Mouse (Mus musculus): ENCODE measurements around the gene Olfr1094. TPM values are rescaled to one million over a fixed set of nuclear protein-coding genes. Genes with fewer than 3 reads are reported as not detected.

Gene Olfr1094
- total RNA-seq (2021), result not detected in 2 replicates
- long read RNA-seq, experiment 1, result 0 reads
- long read RNA-seq, experiment 2, result 0 reads

DNA sequence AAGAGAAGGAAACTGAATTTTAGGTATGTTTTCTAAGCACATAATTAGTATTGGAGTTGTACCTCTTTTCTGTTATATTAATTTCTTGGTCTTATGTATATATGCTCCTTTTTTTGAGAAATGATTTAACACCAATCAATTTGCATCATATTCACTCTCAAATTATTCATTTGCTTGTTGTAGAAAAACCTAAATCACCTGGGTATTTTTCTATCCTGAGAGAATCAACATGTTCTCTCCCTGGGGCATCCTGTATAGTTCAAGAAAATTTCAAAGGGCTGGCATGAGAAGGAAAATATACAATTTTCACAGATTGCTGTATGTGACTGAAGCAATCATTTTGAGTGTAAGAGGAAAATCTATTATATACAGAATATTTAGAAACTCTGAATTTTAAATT is at the start of gene Olfr1094:
Gene Olfr1094, plus strand, starts transcription at position 301 of the 400 bp plus-strand sequence.
- DNase-seq, result no peak

DNA sequence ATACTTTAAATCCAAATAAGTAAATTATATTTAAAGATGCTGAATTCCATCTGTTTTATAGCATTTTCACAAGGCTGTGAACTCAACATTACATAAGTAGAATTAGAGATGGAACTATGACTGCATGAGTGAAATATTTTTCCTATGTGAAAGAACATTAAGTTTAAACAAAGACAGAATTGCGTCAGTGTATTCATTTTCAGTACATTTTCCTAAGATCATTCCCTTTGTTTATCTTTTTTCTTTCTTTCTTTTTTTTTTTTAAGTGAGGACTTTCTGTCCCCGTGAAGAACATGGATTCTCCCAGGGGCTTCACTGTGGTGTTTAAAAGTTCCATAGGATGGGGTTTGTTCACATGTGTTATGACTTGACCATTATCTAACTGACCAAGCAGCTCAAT is 42.3 kb upstream of the Olfr1094 start, which contains the start of gene Olfr1093:
Gene Olfr1093, plus strand, starts transcription at position 301 of the 400 bp plus-strand sequence.
- no peak for DNase-seq

DNA sequence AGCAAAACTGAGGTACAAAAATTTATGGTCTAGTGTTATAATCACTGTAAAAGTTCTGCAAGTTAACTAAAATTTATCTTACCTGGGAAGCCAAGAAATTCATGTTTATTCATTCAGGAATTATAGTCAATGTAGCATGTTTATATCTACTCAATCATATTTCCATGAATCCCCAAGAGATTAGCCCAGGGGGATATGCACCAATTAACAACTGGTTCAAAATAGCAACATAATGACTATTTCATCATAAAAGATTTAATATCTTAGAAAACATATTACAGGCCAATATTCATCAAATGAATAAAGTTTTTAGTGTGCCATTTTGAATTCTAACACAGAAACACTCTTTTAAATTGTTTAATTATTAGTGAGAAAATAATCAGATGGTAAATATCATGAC is 14.5 kb upstream of the Olfr1094 start, which contains the start of gene Olfr141:
Gene Olfr141, minus strand, starts transcription at position 101 of the 400 bp plus-strand sequence.
- DNase-seq, result no peak

DNA sequence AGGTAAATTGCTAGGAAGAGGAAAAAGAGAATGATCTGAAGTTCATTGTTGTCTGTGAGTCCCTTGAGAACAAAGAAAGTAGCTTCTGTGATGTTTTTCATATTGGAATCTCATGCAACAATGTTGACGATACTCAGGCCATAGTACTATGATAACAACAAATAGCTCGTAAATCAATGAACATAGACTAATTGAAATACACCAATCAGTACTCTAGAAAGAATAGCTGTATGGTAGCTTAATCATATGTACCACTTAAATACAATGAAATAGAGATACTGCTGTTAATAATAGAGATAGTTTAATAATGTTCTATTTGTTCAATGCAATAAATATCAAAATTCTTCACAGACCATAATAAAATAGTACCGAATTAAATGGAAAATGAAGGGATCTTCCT is 27.1 kb downstream of the Olfr1094 start, which contains the start of gene Olfr1095:
Gene Olfr1095, minus strand, starts transcription at position 101 of the 400 bp plus-strand sequence.
- no peak for DNase-seq

GRCm38 (mm10) chr2:86874702-86875101 is 50.2 kb downstream of the Olfr1094 start, which contains the start of gene Gm13723:
Gene Gm13723, minus strand, starts transcription at chr2:86874802.
- DNase-seq, result no peak

Other genes starting within 250 kb of the Olfr1094 start
- not detected in 2 replicates for gene Olfr1082, start 225.7 kb upstream of the Olfr1094 start, total RNA-seq (2021)
- not detected in 2 replicates for gene Olfr1084, start 184.9 kb upstream of the Olfr1094 start, total RNA-seq (2021)
- gene Olfr1085, start 162.6 kb upstream of the Olfr1094 start, total RNA-seq (2021), result not detected in 2 replicates
- gene Olfr1086, start 144.6 kb upstream of the Olfr1094 start, total RNA-seq (2021), result not detected in 2 replicates
- gene Olfr1087, start 126.3 kb upstream of the Olfr1094 start, total RNA-seq (2021), result not detected in 2 replicates
- gene Olfr1089, start 91.0 kb upstream of the Olfr1094 start, total RNA-seq (2021), result not detected in 2 replicates
- gene Olfr1090, start 65.7 kb upstream of the Olfr1094 start, total RNA-seq (2021), result not detected in 2 replicates
- not detected in 2 replicates for gene Olfr1093, start 42.2 kb upstream of the Olfr1094 start, total RNA-seq (2021)
- gene Olfr141, start 14.6 kb upstream of the Olfr1094 start, total RNA-seq (2021), result not detected in 2 replicates
- not detected in 2 replicates for gene Olfr1095, start 27.0 kb downstream of the Olfr1094 start, total RNA-seq (2021)
- gene Gm13723, start 50.1 kb downstream of the Olfr1094 start, total RNA-seq (2021), result not detected in 2 replicates
- gene Olfr1097, start 67.6 kb downstream of the Olfr1094 start, total RNA-seq (2021), result not detected in 2 replicates
- not detected in 2 replicates for gene Olfr1098, start 99.9 kb downstream of the Olfr1094 start, total RNA-seq (2021)
- not detected in 2 replicates for gene Olfr1099, start 136.0 kb downstream of the Olfr1094 start, total RNA-seq (2021)
- not detected in 2 replicates for gene Olfr1100, start 155.3 kb downstream of the Olfr1094 start, total RNA-seq (2021)
- not detected in 2 replicates for gene Olfr1101, start 166.6 kb downstream of the Olfr1094 start, total RNA-seq (2021)
- not detected in 2 replicates for gene Olfr1102, start 173.7 kb downstream of the Olfr1094 start, total RNA-seq (2021)
- gene Olfr1104, start 202.4 kb downstream of the Olfr1094 start, total RNA-seq (2021), result not detected in 2 replicates
- gene Olfr1105, start 211.9 kb downstream of the Olfr1094 start, total RNA-seq (2021), result not detected in 2 replicates
- not detected in 2 replicates for gene Olfr1106, start 227.6 kb downstream of the Olfr1094 start, total RNA-seq (2021)

All from adrenal gland, postnatal 14 days (tissue).